Mouse (Mus musculus) embryonic facial prominence, embryonic 12.5 days (tissue): ENCODE measurements at regions not wholly inside any gene's neighbourhood (a gene's known extent, or its start where the extent isn't known, plus 50 kb on each side); places are given as distances from the start of the nearest gene placed in this dataset.

ENCODE experiments used
- ATAC-seq: fragments of 200-750 bp; cut with Nextera tagmentation; 2 replicates; pipeline ENCODE4 v1.8.0; 2017; ENCODE audit not compliant: insufficient number of reproducible peaks, insufficient read depth, low FRiP score, low TSS enrichment
- H3K27ac ChIP-seq: fragments of 300-500 bp; sonication (generic); 2 replicates; pipeline ENCODE4 v1.5.1; 2016; ENCODE audit warnings: mild to moderate bottlenecking
- H3K27me3 ChIP-seq: fragments of 300-500 bp; sonication (generic); 2 replicates; pipeline ENCODE4 v1.6.1; 2016; ENCODE audit warnings: mild to moderate bottlenecking, moderate library complexity
- H3K36me3 ChIP-seq: fragments of 300-500 bp; sonication (generic); 2 replicates; pipeline ENCODE4 v1.6.1; 2016; ENCODE audit warnings: mild to moderate bottlenecking
- H3K4me1 ChIP-seq: fragments of 300-500 bp; sonication (generic); 2 replicates; pipeline ENCODE4 v1.6.1; 2016
- H3K4me2 ChIP-seq: fragments of 300-500 bp; sonication (generic); replicated peaks from 2 replicates; pipeline ENCODE4 v1.6.1; 2016; ENCODE audit warnings: mild to moderate bottlenecking, moderate library complexity
- H3K4me3 ChIP-seq: fragments of 300-500 bp; sonication (generic); 2 replicates; pipeline ENCODE4 v1.5.1; 2016; ENCODE audit warnings: mild to moderate bottlenecking
- H3K9ac ChIP-seq: fragments of 300-500 bp; sonication (generic); 2 replicates; pipeline ENCODE4 v1.6.1; 2016; ENCODE audit warnings: mild to moderate bottlenecking, moderate library complexity
- H3K9me3 ChIP-seq: fragments of 300-500 bp; sonication (generic); 2 replicates; pipeline ENCODE4 v1.6.1; 2016; ENCODE audit warnings: mild to moderate bottlenecking, moderate library complexity
- WGBS: fragments of 180-500 bp; shearing (Covaris S2); methylation state at CpG from one replicate; pipeline ENCODE4 v1.1.7; 2016; 5-methylcytosine and 5-hydroxymethylcytosine counted together

DNA sequence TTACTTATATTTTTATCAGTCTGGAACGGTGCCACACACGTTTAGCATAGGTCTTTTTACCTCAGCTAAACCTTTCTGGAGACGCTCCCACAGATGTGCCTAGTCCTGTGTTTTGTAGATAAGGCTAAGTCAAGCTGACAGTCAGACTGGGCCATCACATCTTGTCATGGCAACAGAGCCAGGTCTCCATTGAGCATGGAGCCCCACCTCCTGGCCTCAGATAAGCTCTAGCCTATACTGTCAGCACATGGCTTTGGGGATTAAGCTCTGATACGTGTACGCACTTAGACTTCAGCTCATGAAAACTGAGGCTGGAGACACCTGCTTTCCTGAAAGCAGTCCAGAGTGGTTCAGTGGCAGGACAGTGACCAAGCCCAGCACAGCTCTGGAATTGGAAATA is 392.4 kb upstream of the Kcnab2 start:
- no peaks in the 10 kb centered on the region for H3K4me1 ChIP-seq

GRCm38 (mm10) chr4:152865894-152866293 is 388.2 kb upstream of the Kcnab2 start:
- Histone ChIP-seq H3K9me3 (no peaks in the 10 kb centered on the region), H3K4me1 (no peaks in the 10 kb centered on the region), H3K4me3 (no peak overlapping the region), H3K9ac (no peak overlapping the region), H3K27ac (no peak overlapping the region), H3K4me2 (no peak overlapping the region), H3K36me3 (no peaks in the 10 kb centered on the region), H3K27me3 (no peaks in the 10 kb centered on the region)
- ATAC-seq: no peak
- 85% methylated on average over 8 of the region's 8 CpGs for WGBS

More for the DNA sequence above, 392.4 kb upstream of the Kcnab2 start:
- WGBS: 84% methylated on average over 5 of the region's 5 CpGs
- H3K27ac ChIP-seq: no peak overlapping the region
- no peaks in the 10 kb centered on the region for H3K27me3 ChIP-seq
- no peaks in the 10 kb centered on the region for H3K36me3 ChIP-seq
- H3K4me2 ChIP-seq: no peak overlapping the region
- no peaks in the 10 kb centered on the region for H3K9me3 ChIP-seq
- no peak overlapping the region for H3K9ac ChIP-seq
- no peak overlapping the region for H3K4me3 ChIP-seq
- ATAC-seq: no peak

GRCm38 (mm10) chr4:152862818-152863614 is 385.3 kb upstream of the Kcnab2 start:
- Histone ChIP-seq H3K9me3 (no peaks in the 10 kb centered on the region), H3K9ac (no peak overlapping the region), H3K27ac (no peak overlapping the region), H3K4me3 (no peak overlapping the region), H3K36me3 (no peaks in the 10 kb centered on the region), H3K4me2 (no peak overlapping the region), H3K27me3 (no peaks in the 10 kb centered on the region), H3K4me1 (no peaks in the 10 kb centered on the region)
- ATAC-seq: no peak
- 47% methylated on average over 11 of the region's 11 CpGs for WGBS

DNA sequence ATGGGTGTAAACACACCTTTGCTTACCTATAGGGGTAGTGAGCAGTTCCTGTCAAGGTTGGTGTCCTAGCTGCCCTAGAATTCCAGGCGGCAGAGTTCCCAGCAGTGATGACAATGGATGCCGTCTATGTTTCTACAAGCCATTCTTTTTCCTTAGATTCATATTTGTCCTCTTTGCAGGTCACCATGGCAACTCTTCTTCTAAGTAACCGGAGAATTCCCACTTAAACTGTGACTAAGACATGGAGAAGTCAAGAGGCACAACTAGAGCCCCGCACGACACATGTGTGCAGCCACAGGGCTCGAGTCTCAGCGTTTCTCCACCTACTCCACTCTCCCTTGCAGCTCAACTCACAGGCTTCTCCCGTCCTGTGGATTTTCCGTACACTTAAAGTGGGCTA is 381.5 kb upstream of the Kcnab2 start:
- no peaks in the 10 kb centered on the region for H3K36me3 ChIP-seq
- ATAC-seq: no peak
- no peaks in the 10 kb centered on the region for H3K4me1 ChIP-seq
- 82% methylated on average over 9 of the region's 9 CpGs for WGBS
- no peak overlapping the region for H3K4me2 ChIP-seq
- no peak overlapping the region for H3K4me3 ChIP-seq
- no peaks in the 10 kb centered on the region for H3K27me3 ChIP-seq
- no peaks in the 10 kb centered on the region for H3K9me3 ChIP-seq
- no peak overlapping the region for H3K9ac ChIP-seq
- H3K27ac ChIP-seq: no peak overlapping the region

GRCm38 (mm10) chr4:152850147-152850546 is 372.5 kb upstream of the Kcnab2 start:
- WGBS: 70% methylated on average over 9 of the region's 9 CpGs
- Histone ChIP-seq H3K9me3 (no peaks in the 10 kb centered on the region), H3K4me1 (no peaks in the 10 kb centered on the region), H3K27ac (no peak overlapping the region), H3K4me3 (no peak overlapping the region), H3K4me2 (no peak overlapping the region), H3K36me3 (no peaks in the 10 kb centered on the region), H3K9ac (no peak overlapping the region), H3K27me3 (no peaks in the 10 kb centered on the region)
- no peak for ATAC-seq

DNA sequence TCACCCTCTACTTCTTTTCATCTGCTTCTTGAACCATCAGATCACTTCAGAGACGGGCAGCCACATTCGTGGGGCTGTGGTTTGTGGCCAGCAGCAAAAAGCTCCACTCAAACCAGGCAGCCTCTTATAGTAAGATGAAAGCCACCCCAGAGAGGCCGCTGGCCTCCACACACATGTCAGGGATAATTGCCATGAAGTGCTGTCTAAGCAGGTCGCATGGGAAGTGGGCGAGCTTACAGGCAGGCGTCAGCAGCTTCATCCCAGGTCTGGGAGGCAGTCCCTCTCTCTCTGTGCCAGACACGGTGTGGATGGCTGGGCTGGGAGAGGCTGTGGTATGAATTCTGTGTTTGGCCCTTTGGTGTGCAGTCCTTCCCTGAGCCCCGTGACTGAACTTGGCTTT is 358.4 kb upstream of the Kcnab2 start:
- Histone ChIP-seq H3K36me3 (no peaks in the 10 kb centered on the region), H3K4me2 (no peak overlapping the region), H3K4me3 (no peak overlapping the region), H3K9me3 (no peaks in the 10 kb centered on the region), H3K27ac (no peak overlapping the region), H3K9ac (no peak overlapping the region), H3K4me1 (no peaks in the 10 kb centered on the region), H3K27me3 (no peaks in the 10 kb centered on the region)
- ATAC-seq: no peak
- 66% methylated on average over 8 of the region's 8 CpGs for WGBS

DNA sequence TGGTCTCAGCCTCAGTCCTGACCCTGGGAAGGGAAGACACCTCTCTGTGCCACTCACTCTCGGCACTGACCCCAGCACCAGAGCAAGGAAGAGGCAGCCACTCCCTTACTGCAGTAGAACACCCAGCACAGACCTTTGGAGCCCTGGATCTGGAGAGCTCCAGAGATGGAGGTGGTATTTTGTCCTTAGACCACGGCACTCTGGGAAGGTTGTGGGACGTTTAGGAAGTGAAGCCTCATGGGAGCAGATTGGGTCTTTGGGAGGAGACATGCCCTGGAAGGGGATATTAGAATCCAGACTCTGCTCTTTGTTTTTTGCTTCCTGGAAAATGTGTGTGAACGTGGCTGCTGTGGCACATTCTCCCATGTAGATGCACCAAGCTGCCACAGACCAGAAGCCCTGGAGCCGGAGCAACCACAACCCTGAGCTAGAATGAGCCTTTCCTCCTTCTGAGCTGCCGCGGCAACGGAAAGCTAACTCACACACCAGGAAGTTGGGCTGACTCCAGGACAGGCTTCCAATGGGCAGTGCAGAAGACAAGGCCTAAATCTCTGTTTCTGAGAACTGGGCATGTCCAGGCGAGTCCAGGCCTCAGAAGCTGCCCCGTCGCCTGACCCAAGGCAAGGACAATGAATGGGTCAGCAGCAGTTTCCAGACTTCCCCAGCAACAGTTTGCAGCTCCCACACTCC is 356.9 kb upstream of the Kcnab2 start:
- no peak for ATAC-seq
- H3K9me3 ChIP-seq: no peaks in the 10 kb centered on the region
- no peaks in the 10 kb centered on the region for H3K4me1 ChIP-seq
- no peak overlapping the region for H3K9ac ChIP-seq
- H3K27me3 ChIP-seq: no peaks in the 10 kb centered on the region
- H3K27ac ChIP-seq: no peak overlapping the region
- no peak overlapping the region for H3K4me3 ChIP-seq
- H3K36me3 ChIP-seq: no peaks in the 10 kb centered on the region
- H3K4me2 ChIP-seq: no peak overlapping the region
- WGBS: 71% methylated on average over 11 of the region's 11 CpGs

GRCm38 (mm10) chr4:152833411-152834310 is 356.0 kb upstream of the Kcnab2 start:
- WGBS: 58% methylated on average over 23 of the region's 23 CpGs
- Histone ChIP-seq H3K9ac (no peak overlapping the region), H3K9me3 (0 out of 2 replicates have a peak, but pooled peaks cover 5% of the 10 kb centered on the region), H3K36me3 (no peaks in the 10 kb centered on the region), H3K27ac (no peak overlapping the region), H3K4me3 (no peak overlapping the region), H3K4me2 (no peak overlapping the region), H3K4me1 (no peaks in the 10 kb centered on the region), H3K27me3 (no peaks in the 10 kb centered on the region)
- peak; percentile 28; the same call in 1 of the 2 replicates for ATAC-seq

- peaks cover 10% of the 10 kb centered on the region; the same call in 1 of the 2 replicates for H3K9me3 ChIP-seq
- no peak overlapping the region for H3K4me2 ChIP-seq
- WGBS: 84% methylated on average over 10 of the region's 10 CpGs
- no peak for ATAC-seq
- no peak overlapping the region for H3K4me3 ChIP-seq
- no peaks in the 10 kb centered on the region for H3K27me3 ChIP-seq
- H3K27ac ChIP-seq: no peak overlapping the region
- H3K36me3 ChIP-seq: no peaks in the 10 kb centered on the region
- H3K4me1 ChIP-seq: no peaks in the 10 kb centered on the region
- no peak overlapping the region for H3K9ac ChIP-seq
Measured at GRCm38 (mm10) chr4:152832757-152833363, 355.2 kb upstream of the Kcnab2 start.

DNA sequence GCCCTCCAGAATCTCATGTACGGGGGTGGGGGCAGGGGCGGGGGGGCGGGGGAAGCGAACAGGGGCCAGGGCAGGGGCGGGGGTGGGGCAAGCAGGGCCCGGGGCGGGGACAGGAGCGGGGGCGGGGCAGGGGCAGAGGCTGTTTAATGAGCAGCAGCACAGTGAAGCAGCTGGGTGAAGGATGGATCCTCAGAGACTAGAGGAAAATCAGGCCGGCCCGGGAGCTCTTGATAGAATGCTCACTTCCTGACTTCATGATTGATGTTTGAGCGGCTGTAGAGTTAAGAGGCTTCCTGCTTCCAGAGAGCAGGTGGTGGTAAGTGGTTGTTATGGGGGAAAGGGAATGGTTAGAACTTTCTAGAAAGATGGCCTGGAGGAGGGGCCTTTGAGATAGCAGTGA is 347.5 kb upstream of the Kcnab2 start:
- H3K4me3 ChIP-seq: no peak overlapping the region
- 36% methylated on average over 9 of the region's 12 CpGs for WGBS
- no peak overlapping the region for H3K4me2 ChIP-seq

DNA sequence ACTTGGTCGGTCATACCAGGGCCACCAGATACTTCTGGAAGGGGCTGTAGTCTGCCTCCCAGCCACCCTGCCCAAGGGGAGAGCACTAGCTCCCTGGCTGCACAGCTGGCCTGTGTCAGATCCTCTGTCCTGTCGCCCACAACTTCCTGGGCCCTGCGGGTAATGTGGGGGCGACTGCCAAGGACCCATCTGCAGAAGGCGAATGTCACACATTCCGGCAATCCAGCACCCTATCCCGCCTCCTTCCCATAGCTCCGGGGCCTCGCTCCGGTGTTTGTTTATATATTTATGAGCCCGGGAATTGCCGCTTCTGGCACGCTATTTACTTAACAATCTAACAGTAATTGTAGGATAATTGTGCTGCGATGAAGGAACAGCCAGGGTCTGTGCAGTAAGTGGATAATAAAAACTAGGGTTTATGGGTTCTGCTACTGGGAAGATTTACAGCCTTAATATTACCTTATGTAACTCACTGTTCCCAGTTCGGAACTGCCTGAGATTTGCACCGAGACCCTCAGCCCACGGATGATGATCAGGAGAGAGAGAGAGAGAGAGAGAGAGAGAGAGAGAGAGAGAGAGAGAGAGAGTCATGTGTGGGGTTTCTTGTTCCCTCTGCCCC is 338.6 kb upstream of the Kcnab2 start:
- H3K4me3 ChIP-seq: no peak overlapping the region
- WGBS: 76% methylated on average over 17 of the region's 17 CpGs
- H3K4me2 ChIP-seq: no peak overlapping the region
- H3K27ac ChIP-seq: no peak overlapping the region
- no peaks in the 10 kb centered on the region for H3K9me3 ChIP-seq
- H3K4me1 ChIP-seq: no peaks in the 10 kb centered on the region
- ATAC-seq: no peak
- H3K36me3 ChIP-seq: no peaks in the 10 kb centered on the region
- no peaks in the 10 kb centered on the region for H3K27me3 ChIP-seq
- H3K9ac ChIP-seq: no peak overlapping the region

More for the DNA sequence above, 347.5 kb upstream of the Kcnab2 start:
- Histone ChIP-seq H3K9me3 (peaks cover 10% of the 10 kb centered on the region; the same call in 1 of the 2 replicates), H3K9ac (no peak overlapping the region), H3K4me1 (no peaks in the 10 kb centered on the region), H3K27ac (no peak overlapping the region), H3K36me3 (no peaks in the 10 kb centered on the region), H3K27me3 (no peaks in the 10 kb centered on the region; the same call in 1 of the 2 replicates)
- ATAC-seq: no peak
